ENCODE assay signal across 10 mouse cellular contexts in genomic region chr7:107787977-107788620, GRCm38 (mm10). TPM values are rescaled to one million over a fixed set of nuclear protein-coding genes. Genes with fewer than 3 reads are reported as not detected.
A peak's percentile ranks its signal among the peaks of the same experiment; 100 is the strongest.
DNase-seq lines count a peak whose midpoint lies in the region; ATAC-seq lines count a peak whose summit lies in the region.
"Had no signal": no experiment of that assay in that cellular context is flagged by ENCODE, and none has a peak within 500 bp of the region (broad histone marks: within the 10 kb centered on the region; RNA-seq: fewer than 3 reads in every experiment).

No protein-coding gene starts in this region.

- no peak overlapping the region for H3K27ac ChIP-seq in midbrain, embryonic 11.5 days (ENCODE audit: low read depth, low read length)
- no peak overlapping the region for H3K27ac ChIP-seq in midbrain, embryonic 10.5 days (replicated peaks)
- no peak overlapping the region for H3K27ac ChIP-seq in hindbrain, embryonic 14.5 days
- H3K27ac ChIP-seq: lung, embryonic 15.5 days had no signal

- peak; percentile 28 to 41 for DNase-seq in cerebellum, postnatal 10 days
- DNase-seq in cerebellum, adult 18-20 months: no peak
- no peak for DNase-seq in midbrain, embryonic 11.5 days (ENCODE audit: low spot score, missing footprints)
- no peak for DNase-seq in midbrain, embryonic 10.5 days (ENCODE audit: low spot score)
- DNase-seq in hindbrain, embryonic 14.5 days (ENCODE audit: low spot score): peak; percentile 74
- DNase-seq in ovary, postnatal 36 days (ENCODE audit: low spot score): no peak

- 0 out of 2 replicates have a peak, but pooled peaks have one; percentile 14 for ATAC-seq in midbrain, embryonic 11.5 days (ENCODE audit: low FRiP score)
- ATAC-seq in hindbrain, embryonic 14.5 days (ENCODE audit: low FRiP score): peak; percentile 46; the same call in 1 of the 2 replicates
- ATAC-seq in megakaryocyte progenitor cell, adult 5-6 weeks (replicated peaks; ENCODE audit: poor library complexity): peak; percentile 90
- ATAC-seq in cerebellum, adult (ENCODE audit: insufficient number of reproducible peaks, low FRiP score, low TSS enrichment): no peak

- no peak overlapping the region for H3K4me2 ChIP-seq in midbrain, embryonic 11.5 days
- H3K4me2 ChIP-seq in hindbrain, embryonic 14.5 days (replicated peaks): no peak overlapping the region
- H3K4me2 ChIP-seq: lung, embryonic 15.5 days had no signal

- H3K36me3 ChIP-seq in midbrain, embryonic 11.5 days (ENCODE audit: control insufficient read depth, insufficient read depth, low read length): no peaks in the 10 kb centered on the region
- H3K36me3 ChIP-seq in midbrain, embryonic 10.5 days: no peaks in the 10 kb centered on the region
- no peaks in the 10 kb centered on the region for H3K36me3 ChIP-seq in hindbrain, embryonic 14.5 days (replicated peaks; ENCODE audit: control insufficient read depth, insufficient read depth)
- H3K36me3 ChIP-seq: lung, embryonic 15.5 days had no signal

- H3K4me3 ChIP-seq in midbrain, embryonic 11.5 days (ENCODE audit: low read depth, low read length): no peak overlapping the region
- H3K4me3 ChIP-seq in midbrain, embryonic 10.5 days: no peak overlapping the region
- H3K4me3 ChIP-seq in hindbrain, embryonic 14.5 days (replicated peaks; ENCODE audit: low read length): no peak overlapping the region
- H3K4me3 ChIP-seq: lung, embryonic 15.5 days had no signal

- no peaks in the 10 kb centered on the region for H3K27me3 ChIP-seq in midbrain, embryonic 11.5 days (ENCODE audit: control insufficient read depth, insufficient read depth, low read length)
- H3K27me3 ChIP-seq in midbrain, embryonic 10.5 days (ENCODE audit: low read depth, poor library complexity, severe bottlenecking): no peaks in the 10 kb centered on the region
- H3K27me3 ChIP-seq in hindbrain, embryonic 14.5 days (ENCODE audit: control insufficient read depth, insufficient read depth, low read length): no peaks in the 10 kb centered on the region
- H3K27me3 ChIP-seq: lung, embryonic 15.5 days had no signal

- H3K9ac ChIP-seq in midbrain, embryonic 11.5 days (ENCODE audit: low read length): no peak overlapping the region
- H3K9ac ChIP-seq in hindbrain, embryonic 14.5 days: no peak overlapping the region
- H3K9ac ChIP-seq: lung, embryonic 15.5 days had no signal

- H3K4me1 ChIP-seq in midbrain, embryonic 11.5 days (ENCODE audit: control insufficient read depth, insufficient read depth, low read length): no peaks in the 10 kb centered on the region
- no peaks in the 10 kb centered on the region for H3K4me1 ChIP-seq in midbrain, embryonic 10.5 days
- no peaks in the 10 kb centered on the region for H3K4me1 ChIP-seq in hindbrain, embryonic 14.5 days (replicated peaks; ENCODE audit: control insufficient read depth, insufficient read depth, low read length)
- H3K4me1 ChIP-seq: lung, embryonic 15.5 days had no signal

- 65% methylated on average over 3 of the region's 3 CpGs for WGBS in midbrain, embryonic 11.5 days
- 58% methylated on average over 3 of the region's 3 CpGs for WGBS in midbrain, embryonic 10.5 days
- 62% methylated on average over 3 of the region's 3 CpGs for WGBS in hindbrain, embryonic 14.5 days

- H3K9me3 ChIP-seq in midbrain, embryonic 11.5 days (ENCODE audit: control insufficient read depth, low read length): no peaks in the 10 kb centered on the region
- no peaks in the 10 kb centered on the region for H3K9me3 ChIP-seq in midbrain, embryonic 10.5 days (replicated peaks)
- no peaks in the 10 kb centered on the region for H3K9me3 ChIP-seq in hindbrain, embryonic 14.5 days (ENCODE audit: control insufficient read depth, low read length)
- H3K9me3 ChIP-seq: lung, embryonic 15.5 days had no signal

RNA-seq across cellular contexts. Expression of gene Ovch2, which starts 12.9 kb away (rescaled TPM):
- not detected in 2 replicates for polyA plus RNA-seq in midbrain, embryonic 11.5 days (2014; fragmentation: Nextera tagmentation; extraction: Ambion mirVana)
- polyA plus RNA-seq in midbrain, embryonic 10.5 days (2016; fragmentation: Nextera tagmentation; extraction: Ambion mirVana): not detected in 2 replicates
- not detected in 2 replicates for polyA plus RNA-seq in hindbrain, embryonic 14.5 days (2014; fragmentation: Nextera tagmentation; extraction: Ambion mirVana)
- total RNA-seq in megakaryocyte progenitor cell, adult 5-6 weeks (2015): not detected in 2 replicates
- not detected in 2 replicates for total RNA-seq in megakaryocyte progenitor cell, adult 5-6 weeks (2017)
- polyA plus RNA-seq: frontal cortex, adult 2 months; lung, embryonic 15.5 days had no signal

RNA-seq across cellular contexts. Expression of gene Olfr467, which starts 24.0 kb away (rescaled TPM):
- polyA plus RNA-seq in midbrain, embryonic 11.5 days (2014; fragmentation: Nextera tagmentation; extraction: Ambion mirVana): not detected in 2 replicates
- not detected in 2 replicates for polyA plus RNA-seq in midbrain, embryonic 10.5 days (2016; fragmentation: Nextera tagmentation; extraction: Ambion mirVana)
- not detected in 2 replicates for polyA plus RNA-seq in hindbrain, embryonic 14.5 days (2014; fragmentation: Nextera tagmentation; extraction: Ambion mirVana)
- total RNA-seq in megakaryocyte progenitor cell, adult 5-6 weeks (2015): not detected in 2 replicates
- total RNA-seq in megakaryocyte progenitor cell, adult 5-6 weeks (2017): not detected in 2 replicates
- polyA plus RNA-seq: frontal cortex, adult 2 months; lung, embryonic 15.5 days had no signal

RNA-seq across cellular contexts. Expression of gene Cyb5r2, which starts 30.3 kb away (rescaled TPM):
- polyA plus RNA-seq in midbrain, embryonic 11.5 days (2014; fragmentation: Nextera tagmentation; extraction: Ambion mirVana): 0.56 TPM in 1 of 2 replicates, not detected in the other
- polyA plus RNA-seq in midbrain, embryonic 10.5 days (2016; fragmentation: Nextera tagmentation; extraction: Ambion mirVana): 0.39 and 0.40 TPM in 2 replicates
- 0.11 and 0.12 TPM in 2 replicates for polyA plus RNA-seq in hindbrain, embryonic 14.5 days (2014; fragmentation: Nextera tagmentation; extraction: Ambion mirVana)
- not detected in 2 replicates for total RNA-seq in megakaryocyte progenitor cell, adult 5-6 weeks (2015)
- total RNA-seq in megakaryocyte progenitor cell, adult 5-6 weeks (2017): not detected in 2 replicates

RNA-seq across cellular contexts. Expression of gene Olfr469, which starts 37.2 kb away (rescaled TPM):
- not detected in 2 replicates for polyA plus RNA-seq in midbrain, embryonic 11.5 days (2014; fragmentation: Nextera tagmentation; extraction: Ambion mirVana)
- not detected in 2 replicates for polyA plus RNA-seq in midbrain, embryonic 10.5 days (2016; fragmentation: Nextera tagmentation; extraction: Ambion mirVana)
- polyA plus RNA-seq in hindbrain, embryonic 14.5 days (2014; fragmentation: Nextera tagmentation; extraction: Ambion mirVana): not detected in 2 replicates
- not detected in 2 replicates for total RNA-seq in megakaryocyte progenitor cell, adult 5-6 weeks (2015)
- not detected in 2 replicates for total RNA-seq in megakaryocyte progenitor cell, adult 5-6 weeks (2017)
- polyA plus RNA-seq: frontal cortex, adult 2 months; lung, embryonic 15.5 days had no signal

RNA-seq across cellular contexts. Expression of gene Olfr470, which starts 59.2 kb away (rescaled TPM):
- not detected in 2 replicates for polyA plus RNA-seq in midbrain, embryonic 11.5 days (2014; fragmentation: Nextera tagmentation; extraction: Ambion mirVana)
- not detected in 2 replicates for polyA plus RNA-seq in midbrain, embryonic 10.5 days (2016; fragmentation: Nextera tagmentation; extraction: Ambion mirVana)
- not detected in 2 replicates for polyA plus RNA-seq in hindbrain, embryonic 14.5 days (2014; fragmentation: Nextera tagmentation; extraction: Ambion mirVana)
- not detected in 2 replicates for total RNA-seq in megakaryocyte progenitor cell, adult 5-6 weeks (2015)
- not detected in 2 replicates for total RNA-seq in megakaryocyte progenitor cell, adult 5-6 weeks (2017)
- polyA plus RNA-seq: frontal cortex, adult 2 months; lung, embryonic 15.5 days had no signal

Comparison
In these comparisons a context has a peak if more than half of its experiments do, and no peak if none do; other contexts are left out.
1. DNase-seq: peak in cerebellum, postnatal 10 days (2 of 2) and hindbrain, embryonic 14.5 days (single experiment); none in cerebellum, adult 18-20 months (0 of 2), midbrain, embryonic 11.5 days (single experiment), midbrain, embryonic 10.5 days (single experiment) and ovary, postnatal 36 days (single experiment).